Mouse (Mus musculus): ENCODE data around the gene Sh3pxd2b. TPM values are rescaled to one million over a fixed set of nuclear protein-coding genes. Genes with fewer than 3 reads are reported as not detected.

The Sh3pxd2b gene
- polyA plus RNA-seq, 1 experiment from 2014 or later: 21.3 TPM

DNA sequence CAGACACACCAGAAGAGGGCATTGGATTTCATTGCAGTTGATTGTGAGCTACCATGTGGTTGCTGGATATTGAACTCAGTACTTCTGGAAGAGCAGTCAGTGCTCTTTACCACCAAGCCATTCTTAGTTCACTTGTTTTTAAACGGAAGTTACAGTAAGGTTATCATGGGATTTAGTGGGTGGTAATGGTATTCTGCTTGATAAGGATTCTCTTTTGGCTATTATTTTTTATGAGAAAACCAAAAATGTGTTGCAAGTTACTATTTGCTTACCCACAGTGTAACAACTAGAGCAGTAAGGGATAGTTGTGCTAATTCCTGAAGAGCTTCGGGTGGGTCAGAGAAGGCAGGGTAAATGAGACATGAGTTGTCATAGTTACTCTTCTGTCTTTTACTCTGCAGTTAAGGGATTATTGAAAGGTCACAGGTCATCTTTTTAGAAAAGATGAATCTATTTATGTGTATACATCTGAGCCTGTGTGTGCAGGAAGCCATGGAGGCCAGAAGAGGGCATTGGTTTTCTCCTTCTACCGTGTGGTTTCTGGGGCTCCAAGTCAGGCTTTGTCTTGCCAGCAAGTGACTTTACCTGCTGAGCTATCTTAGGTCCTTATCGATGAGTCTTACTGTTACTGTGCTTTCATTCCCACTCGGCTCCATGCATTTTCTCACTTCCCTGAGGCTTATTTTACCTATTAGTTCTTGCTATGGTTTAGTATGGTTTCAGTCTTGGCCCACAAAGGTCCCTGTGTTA is 128.0 kb downstream of the Sh3pxd2b start:
- H3K36me3 ChIP-seq (ENCODE audit: control insufficient read depth, insufficient read depth, low read length): no peaks in the 10 kb centered on the region
- H3K4me1 ChIP-seq (ENCODE audit: control insufficient read depth, insufficient read depth, low read length): no peaks in the 10 kb centered on the region
- H3K27ac ChIP-seq (ENCODE audit: low read depth, low read length): no peak overlapping the region
- no peak overlapping the region for H3K4me2 ChIP-seq (ENCODE audit: low read depth, low read length)
- H3K9me3 ChIP-seq (ENCODE audit: control insufficient read depth, low read length): no peaks in the 10 kb centered on the region
- ATAC-seq (ENCODE audit: low read depth): no peak
- 84% methylated on average over 5 of the region's 5 CpGs for WGBS
- H3K9ac ChIP-seq (replicated peaks; ENCODE audit: low read depth, low read length): no peak overlapping the region
- no peak overlapping the region for H3K4me3 ChIP-seq (ENCODE audit: low read depth, low read length)
- H3K27me3 ChIP-seq (ENCODE audit: control insufficient read depth, insufficient read depth, low read length): no peaks in the 10 kb centered on the region

Other genes starting within 250 kb of the Sh3pxd2b start
- 0.05 TPM in 1 of 2 replicates, not detected in the other for gene Il9r, start 147.5 kb upstream of the Sh3pxd2b start, polyA plus RNA-seq (2014; fragmentation: Nextera tagmentation; extraction: Ambion mirVana)
- 42.6 and 47.1 TPM in 2 replicates for gene Snrnp25, start 142.4 kb upstream of the Sh3pxd2b start, polyA plus RNA-seq (2014; fragmentation: Nextera tagmentation; extraction: Ambion mirVana)
- 12.5 and 21.5 TPM in 2 replicates for gene Rhbdf1, start 125.5 kb upstream of the Sh3pxd2b start, polyA plus RNA-seq (2014; fragmentation: Nextera tagmentation; extraction: Ambion mirVana)
- 36.7 and 43.0 TPM in 2 replicates for gene Mpg, start 121.3 kb upstream of the Sh3pxd2b start, polyA plus RNA-seq (2014; fragmentation: Nextera tagmentation; extraction: Ambion mirVana)
- 32.7 and 38.3 TPM in 2 replicates for gene Nprl3, start 80.1 kb upstream of the Sh3pxd2b start, polyA plus RNA-seq (2014; fragmentation: Nextera tagmentation; extraction: Ambion mirVana)
- gene Hba-x, start 71.4 kb upstream of the Sh3pxd2b start, polyA plus RNA-seq (2014; fragmentation: Nextera tagmentation; extraction: Ambion mirVana): 43.2 and 157 TPM in 2 replicates
- 2,197 and 2,350 TPM in 2 replicates for gene Hba-a1, start 64.3 kb upstream of the Sh3pxd2b start, polyA plus RNA-seq (2014; fragmentation: Nextera tagmentation; extraction: Ambion mirVana)
- 0.96 and 2.7 TPM in 2 replicates for gene Hbq1b, start 60.9 kb upstream of the Sh3pxd2b start, polyA plus RNA-seq (2014; fragmentation: Nextera tagmentation; extraction: Ambion mirVana)
- gene Hba-a2, start 51.3 kb upstream of the Sh3pxd2b start, polyA plus RNA-seq (2014; fragmentation: Nextera tagmentation; extraction: Ambion mirVana): 5,205 and 6,030 TPM in 2 replicates
- gene Hbq1a, start 47.8 kb upstream of the Sh3pxd2b start, polyA plus RNA-seq (2014; fragmentation: Nextera tagmentation; extraction: Ambion mirVana): 1.9 TPM in 1 of 2 replicates, not detected in the other
- gene Ubtd2, start 107.5 kb downstream of the Sh3pxd2b start, polyA plus RNA-seq (2014; fragmentation: Nextera tagmentation; extraction: Ambion mirVana): 52.5 and 55.5 TPM in 2 replicates
- gene Efcab9, start 184.3 kb downstream of the Sh3pxd2b start, polyA plus RNA-seq (2014; fragmentation: Nextera tagmentation; extraction: Ambion mirVana): not detected in 2 replicates
- 1.4 and 2.0 TPM in 2 replicates for gene Stk10, start 185.5 kb downstream of the Sh3pxd2b start, polyA plus RNA-seq (2014; fragmentation: Nextera tagmentation; extraction: Ambion mirVana)